Mouse (Mus musculus): ENCODE data around the gene Map2k7.
A peak's percentile ranks its signal among the peaks of the same experiment; 100 is the strongest.

The Map2k7 gene

GRCm38 (mm10) chr8:4226739-4227347 lies 11.7 kb upstream of the Map2k7 start, which contains the start of gene Lrrc8e:
Gene Lrrc8e, plus strand, starts transcription at chr8:4226827.
- no peak for DNase-seq

- DNase-seq = no peak
These were observed 10.6 kb upstream of the Map2k7 start for GRCm38 (mm10) chr8:4227919-4228318.

GRCm38 (mm10) chr8:4229784-4230183 lies 8.8 kb upstream of the Map2k7 start:
- DNase-seq = no peak

- DNase-seq = no peak
These were observed 7.8 kb upstream of the Map2k7 start for GRCm38 (mm10) chr8:4230612-4231351.

- DNase-seq = no peak
These were observed 616 bp upstream of the Map2k7 start for GRCm38 (mm10) chr8:4237814-4238433.

GRCm38 (mm10) chr8:4239193-4239890 lies 802 bp downstream of the Map2k7 start:
- DNase-seq = no peak

- DNase-seq = no peak
These were observed 6.5 kb downstream of the Map2k7 start for GRCm38 (mm10) chr8:4245061-4245460.

- no peak for DNase-seq
These were observed 7.2 kb downstream of the Map2k7 start for GRCm38 (mm10) chr8:4245737-4246136.

- DNase-seq = no peak
These were observed 8.7 kb downstream of the Map2k7 start for GRCm38 (mm10) chr8:4247241-4247640.

- DNase-seq = no peak
These were observed 9.5 kb downstream of the Map2k7 start, which contains the start of gene Tgfbr3l for GRCm38 (mm10) chr8:4247951-4248540. Gene Tgfbr3l, plus strand, starts transcription at chr8:4248214.

- DNase-seq = no peak
These were observed 10.7 kb downstream of the Map2k7 start for GRCm38 (mm10) chr8:4249213-4249612.

- DNase-seq = peak; percentile 56 to 69
These were observed 11.9 kb downstream of the Map2k7 start for GRCm38 (mm10) chr8:4250306-4250970.

GRCm38 (mm10) chr8:4252116-4252760 lies 13.7 kb downstream of the Map2k7 start:
- no peak for DNase-seq

- peak; percentile 90 to 91 for DNase-seq
These were observed 14.6 kb downstream of the Map2k7 start, which contains the start of gene Snapc2 for GRCm38 (mm10) chr8:4252934-4253841. Gene Snapc2, plus strand, starts transcription at chr8:4253080.

- DNase-seq = peak in 1 of 2 experiments; percentile 9
These were observed 15.5 kb downstream of the Map2k7 start for GRCm38 (mm10) chr8:4254001-4254400.

GRCm38 (mm10) chr8:4255471-4255870 lies 16.9 kb downstream of the Map2k7 start:
- DNase-seq = peak in 1 of 2 experiments; percentile 3

GRCm38 (mm10) chr8:4256911-4257310 lies 18.4 kb downstream of the Map2k7 start:
- no peak for DNase-seq

GRCm38 (mm10) chr8:4257350-4257749 lies 18.8 kb downstream of the Map2k7 start:
- no peak for DNase-seq

- DNase-seq = peak; percentile 67 to 73
These were observed 19.7 kb downstream of the Map2k7 start for GRCm38 (mm10) chr8:4258233-4258632.

GRCm38 (mm10) chr8:4258678-4259077 lies 20.1 kb downstream of the Map2k7 start:
- DNase-seq = peak; percentile 45 to 55

Data from thymus, adult 18-20 months (tissue).